Mouse (Mus musculus): ENCODE measurements around the gene Cntn1.

DNA sequence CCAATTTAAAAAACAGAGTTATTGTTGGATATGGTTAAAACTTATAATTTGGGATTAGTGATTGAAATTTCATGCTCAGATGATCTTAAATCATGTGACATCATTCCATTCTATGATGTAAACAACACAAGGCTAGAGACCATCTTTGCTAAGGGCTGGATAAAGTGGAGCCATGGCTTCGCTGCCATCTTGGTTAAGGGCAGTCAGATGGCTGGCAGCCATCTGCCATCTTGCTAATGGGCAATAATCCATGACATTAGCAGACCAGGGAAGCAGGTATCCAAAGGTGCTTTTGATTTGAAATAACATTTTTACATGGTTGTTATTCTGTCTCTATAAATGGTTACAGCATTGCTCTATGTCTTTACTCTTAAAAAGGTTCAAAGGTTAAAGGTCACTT lies 16.9 kb upstream of the Cntn1 start:
- no peak for TF ChIP-seq CTCF (IDR thresholded peaks at IDR 0.05; ENCODE audit: extremely low read depth, insufficient read depth, low read length)
- no peak for TF ChIP-seq POLR2A (IDR thresholded peaks at IDR 0.05; ENCODE audit: extremely low read depth, insufficient read depth, low read length)
